Mouse (Mus musculus): ENCODE data around the gene Anxa5.

Anxa5 gene

GRCm38 (mm10) chr3:36488367-36488766 lies 12.7 kb upstream of the Anxa5 start:
- DNase-seq, result no peak

DNA sequence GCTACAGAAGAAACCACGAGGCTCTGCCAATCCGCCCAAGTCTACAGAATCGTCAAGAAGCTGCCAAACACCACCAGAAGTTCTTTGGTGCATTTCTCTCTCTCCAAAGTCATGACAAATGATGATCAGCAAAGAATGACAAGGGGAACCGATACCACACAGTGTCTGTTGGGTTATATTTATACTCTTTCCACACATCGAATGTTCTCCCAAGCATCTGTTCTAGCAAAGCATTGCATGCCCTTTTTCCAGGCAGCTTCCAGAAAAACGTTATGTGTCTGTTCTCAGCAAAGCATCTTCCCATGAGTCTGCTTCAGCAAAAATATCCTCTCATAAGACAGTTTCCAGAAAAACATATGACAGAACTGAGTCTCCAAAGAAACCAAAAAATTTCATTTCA lies 11.2 kb upstream of the Anxa5 start:
- DNase-seq, result no peak

- no peak for DNase-seq
Measured at GRCm38 (mm10) chr3:36486176-36486575, 10.5 kb upstream of the Anxa5 start.

DNA sequence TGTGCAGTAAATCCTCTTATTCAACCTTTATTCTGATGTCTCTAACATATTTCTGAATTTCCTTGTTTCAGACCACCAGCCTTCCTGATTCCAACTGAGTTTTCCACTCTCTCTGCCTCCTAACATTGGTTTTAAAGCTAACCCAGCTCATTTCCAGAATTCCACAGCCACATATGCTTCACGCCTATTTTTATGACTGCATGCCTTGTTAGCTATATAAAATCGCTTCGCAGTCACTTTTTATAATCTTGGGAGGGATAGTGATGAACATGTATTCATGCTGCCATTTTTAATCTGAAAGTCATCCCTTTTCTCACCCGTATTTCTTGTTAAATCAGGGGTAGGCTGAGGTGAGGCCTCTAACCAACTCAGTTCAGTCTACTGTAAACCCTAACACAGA lies 8.6 kb upstream of the Anxa5 start:
- DNase-seq, result no peak

DNA sequence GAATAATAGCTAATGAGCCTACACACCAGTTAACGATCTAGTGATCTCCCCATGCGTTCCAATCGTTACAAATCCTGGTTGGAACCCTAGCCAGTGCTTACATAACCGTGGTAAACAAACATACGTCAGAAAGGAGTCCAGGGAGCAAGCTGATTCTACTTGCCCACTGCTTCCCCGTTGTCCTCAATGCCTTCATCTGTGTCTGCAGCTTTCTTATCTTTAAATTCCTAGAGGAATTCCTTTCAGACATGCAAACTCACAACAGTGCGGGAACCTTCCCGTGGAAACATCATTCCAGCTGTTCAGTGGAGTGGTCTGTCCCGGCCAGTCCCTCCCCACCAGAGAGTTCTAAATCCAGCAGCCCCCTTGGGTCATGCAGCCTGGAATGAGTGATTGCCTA lies 7.2 kb upstream of the Anxa5 start:
- no peak for DNase-seq

- no peak for DNase-seq
Measured at GRCm38 (mm10) chr3:36481776-36482193, 6.1 kb upstream of the Anxa5 start.

GRCm38 (mm10) chr3:36480486-36480885 lies 4.8 kb upstream of the Anxa5 start:
- DNase-seq, result no peak

- no peak for DNase-seq
Measured at GRCm38 (mm10) chr3:36478776-36479175, 3.1 kb upstream of the Anxa5 start.

GRCm38 (mm10) chr3:36476261-36477155 lies 814 bp upstream of the Anxa5 start:
- no peak for DNase-seq

- DNase-seq, result peak; percentile 52
Measured at GRCm38 (mm10) chr3:36474938-36475483, 683 bp downstream of the Anxa5 start.

DNA sequence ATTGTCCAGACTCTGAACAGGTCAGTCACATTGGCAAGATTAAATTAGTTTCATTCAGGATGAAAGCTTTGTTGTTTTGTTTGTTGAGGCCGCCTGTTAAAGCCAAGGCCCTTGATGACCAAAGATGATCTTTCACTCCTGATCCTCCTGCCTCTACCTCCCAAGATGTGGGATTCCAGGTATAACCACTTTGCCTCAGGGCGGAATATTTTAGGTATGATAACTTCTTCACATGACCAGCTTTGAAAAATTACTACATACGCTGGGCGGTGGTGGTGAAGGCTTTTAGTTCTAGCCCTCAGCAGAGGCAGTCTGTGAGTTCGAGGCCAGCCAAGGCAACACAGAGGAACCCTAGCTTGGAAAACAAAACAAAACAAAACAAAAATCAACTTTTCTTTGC lies 1.3 kb downstream of the Anxa5 start:
- no peak for DNase-seq

DNA sequence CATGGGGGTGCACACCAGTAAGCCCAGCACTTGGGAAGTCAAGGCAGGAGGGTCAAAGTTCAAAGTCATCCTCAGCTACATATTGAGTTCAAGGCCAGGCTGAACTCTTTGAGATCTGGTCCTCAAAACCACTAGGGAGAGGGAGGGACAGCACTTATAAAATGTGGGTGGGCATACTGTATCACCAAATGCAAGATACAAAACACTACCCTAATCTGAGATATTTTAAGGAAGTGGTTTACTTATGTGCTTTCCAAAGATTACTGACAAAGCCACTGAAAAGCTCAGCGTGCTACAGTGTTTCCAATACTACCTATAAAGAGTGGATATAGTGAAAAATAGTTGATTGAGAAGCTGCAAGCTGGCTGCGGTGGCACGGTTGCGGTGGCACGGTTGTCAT lies 2.5 kb downstream of the Anxa5 start:
- DNase-seq, result no peak

DNA sequence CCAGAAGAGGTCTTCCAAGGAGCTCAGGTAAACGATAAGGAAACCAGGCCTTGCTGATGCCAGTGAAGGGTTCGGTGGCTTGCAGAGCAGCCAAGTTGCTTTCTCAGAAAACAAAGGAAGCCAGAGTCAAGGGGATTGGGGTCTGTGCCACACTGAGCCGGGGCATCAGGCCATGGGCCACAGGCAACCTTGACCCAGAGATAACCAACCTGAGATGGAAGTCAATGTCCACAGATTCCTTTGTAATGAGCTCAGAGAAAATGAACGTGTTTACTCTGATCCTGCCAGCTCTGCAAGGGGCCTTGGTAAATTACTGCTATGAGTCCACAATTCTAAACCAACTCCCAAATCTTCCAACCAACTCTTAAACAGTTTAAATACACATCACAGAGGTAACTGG lies 3.8 kb downstream of the Anxa5 start:
- no peak for DNase-seq

GRCm38 (mm10) chr3:36468871-36469270 lies 6.8 kb downstream of the Anxa5 start:
- DNase-seq, result no peak

DNA sequence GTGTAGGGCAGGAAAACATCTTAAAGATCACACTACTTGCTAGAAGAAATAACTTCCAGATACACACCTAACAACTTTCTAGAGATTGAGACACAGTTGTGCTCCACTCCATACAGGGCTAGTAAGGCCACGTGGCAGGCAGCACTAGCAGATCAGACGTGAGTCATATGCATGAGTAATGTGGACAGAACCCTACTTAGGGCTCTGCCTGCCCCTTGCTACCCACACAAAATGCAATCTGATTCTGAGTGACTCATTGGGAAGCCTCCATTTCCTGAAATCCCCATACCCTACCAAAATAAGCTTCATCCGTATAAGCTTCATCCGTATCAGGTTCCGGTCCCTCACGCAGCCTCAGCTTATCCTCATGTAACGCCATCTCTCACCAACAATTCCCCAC lies 8.1 kb downstream of the Anxa5 start:
- no peak for DNase-seq

DNA sequence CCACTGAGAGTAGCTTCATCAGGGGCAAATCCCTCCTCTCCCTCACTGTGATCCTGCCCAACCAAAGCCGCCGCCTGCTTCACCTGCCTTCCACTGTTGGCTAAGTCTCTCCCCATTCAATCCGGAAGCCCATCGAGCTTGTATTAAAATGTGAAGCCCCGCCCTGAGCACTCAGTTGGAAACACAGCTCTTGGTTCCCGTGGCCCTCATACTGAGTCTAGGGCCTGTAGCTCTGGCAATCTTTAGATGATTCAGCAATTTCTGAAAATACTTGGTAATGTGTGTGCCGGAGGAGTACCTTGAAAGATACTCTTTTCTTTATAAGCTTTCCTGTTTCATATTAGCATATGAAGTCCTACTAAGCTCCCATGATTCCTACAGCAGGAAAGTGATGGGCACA lies 10.2 kb downstream of the Anxa5 start:
- DNase-seq, result no peak

GRCm38 (mm10) chr3:36462348-36462747 lies 13.3 kb downstream of the Anxa5 start:
- DNase-seq, result no peak

DNA sequence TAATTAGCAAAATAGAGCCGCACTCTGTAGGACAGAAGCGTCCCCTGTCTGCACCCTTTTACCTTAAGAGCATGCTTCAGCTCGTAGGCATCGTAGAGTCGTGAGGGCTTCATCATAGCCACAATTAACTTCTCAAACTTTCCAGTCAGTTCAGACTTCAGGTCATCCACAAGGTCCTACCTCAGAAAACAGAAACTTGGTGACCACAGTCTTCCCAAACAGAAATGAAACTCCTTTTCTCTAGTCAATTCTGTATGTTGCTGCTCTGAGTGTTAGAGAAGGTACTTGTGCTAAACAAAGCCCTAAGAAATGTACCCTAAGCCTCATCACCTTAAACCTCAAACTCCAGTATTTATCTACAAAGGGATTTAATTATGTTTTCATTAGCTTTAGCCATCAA lies 13.9 kb downstream of the Anxa5 start:
- DNase-seq, result no peak

GRCm38 (mm10) chr3:36460717-36461116 lies 15.0 kb downstream of the Anxa5 start:
- DNase-seq, result no peak

GRCm38 (mm10) chr3:36455566-36455965 lies 20.1 kb downstream of the Anxa5 start:
- peak; percentile 39 for DNase-seq

DNA sequence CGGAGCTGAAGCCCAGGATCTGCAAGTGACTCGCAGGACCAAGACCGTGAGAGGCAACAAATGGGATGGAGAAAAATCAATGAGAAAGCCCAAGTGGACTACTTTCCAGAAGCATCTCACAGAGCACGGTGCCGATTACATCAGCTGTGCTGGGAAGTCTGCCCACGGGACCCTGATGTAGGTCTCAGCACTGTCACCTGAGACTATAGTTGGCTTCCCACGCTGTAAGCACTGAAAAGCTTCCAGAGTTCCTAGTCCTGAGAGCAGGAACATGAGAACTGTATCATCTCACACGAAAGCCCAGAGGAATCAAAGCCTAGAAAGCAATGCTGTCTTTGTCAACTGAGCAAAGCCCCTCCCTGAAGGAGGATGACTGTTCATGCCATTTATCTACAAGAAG lies 20.6 kb downstream of the Anxa5 start:
- no peak for DNase-seq

GRCm38 (mm10) chr3:36452502-36452901 lies 23.2 kb downstream of the Anxa5 start:
- DNase-seq, result no peak

DNA sequence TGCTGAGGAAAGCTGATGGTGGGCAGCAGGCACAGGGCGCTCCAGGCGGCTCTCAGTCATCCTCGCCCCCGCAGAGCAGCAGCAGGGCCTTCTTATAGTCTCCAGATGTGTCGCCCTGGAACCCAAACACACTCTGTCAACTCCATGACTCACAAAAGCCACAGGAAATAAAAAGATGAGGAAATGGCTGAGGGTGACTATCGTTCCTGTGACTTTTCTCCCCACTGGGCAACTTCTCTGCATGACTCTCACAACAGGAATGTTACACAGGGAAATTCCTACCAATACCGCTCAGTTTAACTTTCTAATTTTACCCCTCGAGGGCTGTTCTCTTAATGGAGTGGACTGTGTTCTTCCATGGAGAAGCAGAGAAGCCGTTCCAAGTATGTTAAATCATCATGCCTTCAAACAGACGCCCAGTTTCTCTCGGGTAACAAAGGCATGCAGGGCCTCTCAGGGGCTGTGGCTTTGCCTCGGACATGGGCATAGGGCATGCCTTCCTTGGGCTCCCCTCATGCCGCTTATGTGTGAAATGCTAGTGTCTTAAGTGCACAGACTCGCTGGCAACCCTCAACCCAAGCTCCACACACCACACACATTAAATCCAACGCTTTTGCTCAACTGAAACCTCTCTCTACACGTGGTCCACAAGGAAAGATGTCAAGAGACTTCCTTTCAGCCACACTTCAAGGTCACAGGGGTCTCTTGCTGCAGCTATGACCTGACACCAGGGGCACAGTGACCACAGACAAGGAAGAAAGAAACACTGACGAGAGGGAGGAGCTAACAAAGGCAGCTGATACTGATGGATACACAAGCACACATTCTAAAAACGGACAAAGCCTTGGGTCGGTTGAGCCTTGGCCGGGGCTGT lies 26.2 kb downstream of the Anxa5 start:
- DNase-seq, result no peak

DNA sequence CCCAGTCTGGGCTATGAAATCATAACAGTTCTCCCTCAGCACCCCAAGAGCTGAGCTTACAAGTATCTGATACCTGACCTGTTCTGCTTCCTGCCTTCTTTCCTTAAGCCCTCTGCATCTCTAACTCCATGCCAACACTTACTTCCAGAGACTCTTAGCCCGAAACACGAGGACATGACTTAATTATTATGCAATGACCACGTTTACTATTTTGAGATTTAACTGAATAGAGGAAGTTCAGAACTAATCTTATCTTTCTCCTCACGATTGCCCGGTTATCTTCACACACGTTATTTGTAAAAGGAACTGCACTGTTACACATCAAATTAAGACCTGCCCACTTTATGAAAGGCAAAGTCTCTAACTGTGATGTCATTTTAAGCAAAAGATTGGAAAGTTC lies 28.8 kb downstream of the Anxa5 start:
- DNase-seq, result no peak

Data from layer of hippocampus, adult 9-11 months (tissue).